Mouse (Mus musculus) hindbrain, postnatal 0 days (tissue): ENCODE measurements around the gene Ddx4. TPM values are rescaled to one million over a fixed set of nuclear protein-coding genes. Genes with fewer than 3 reads are reported as not detected.
A peak's percentile ranks its signal among the peaks of the same experiment; 100 is the strongest.
"Not testable (repeated sequence)": the region's sequence is repeated elsewhere in the genome, so short reads cannot be mapped to it uniquely, and the experiment has no call there.

Source experiments
- ATAC-seq: fragments of 200-750 bp; cut with Nextera tagmentation; 2 replicates; pipeline ENCODE4 v1.8.0; 2017; ENCODE audit warnings: mild to moderate bottlenecking, moderate TSS enrichment, moderate library complexity
- DNase-seq: peaks from one replicate; pipeline ENCODE4 v3.0.0-alpha.2; 2015; ENCODE audit warnings: low spot score
- H3K27ac ChIP-seq: fragments of 300-500 bp; sonication (generic); 2 replicates; pipeline ENCODE4 v1.5.1; 2014; ENCODE audit warnings: mild to moderate bottlenecking
- H3K27me3 ChIP-seq: fragments of 300-500 bp; sonication (generic); 2 replicates; pipeline ENCODE4 v1.6.1; 2014; ENCODE audit warnings: low read length, mixed read lengths; ENCODE audit not compliant: insufficient read depth
- H3K36me3 ChIP-seq: fragments of 300-500 bp; sonication (generic); 2 replicates; pipeline ENCODE4 v1.6.1; 2014; ENCODE audit warnings: low read length, mixed read lengths; ENCODE audit not compliant: insufficient read depth
- H3K4me1 ChIP-seq: fragments of 300-500 bp; sonication (generic); 2 replicates; pipeline ENCODE4 v1.6.1; 2014; ENCODE audit warnings: antibody characterized with exemption, low read length, mixed read lengths; ENCODE audit not compliant: insufficient read depth
- H3K4me2 ChIP-seq: fragments of 300-500 bp; sonication (generic); 2 replicates; pipeline ENCODE4 v1.6.1; 2014; ENCODE audit warnings: low read depth, mild to moderate bottlenecking, low read length, moderate library complexity, mixed read lengths
- H3K4me3 ChIP-seq: fragments of 300-500 bp; sonication (generic); 2 replicates; pipeline ENCODE4 v1.5.1; 2014; ENCODE audit warnings: low read length
- H3K9ac ChIP-seq: fragments of 300-500 bp; sonication (generic); replicated peaks from 2 replicates; pipeline ENCODE4 v1.6.1; 2014; ENCODE audit warnings: mild to moderate bottlenecking, low read length, moderate library complexity, mixed read lengths
- H3K9me3 ChIP-seq: fragments of 300-500 bp; sonication (generic); 2 replicates; pipeline ENCODE4 v1.6.1; 2016; ENCODE audit warnings: low read length, mixed read lengths
- CTCF ChIP-seq: IDR thresholded peaks from 2 replicates; pipeline ENCODE4 v1.5.1; 2016; ENCODE audit warnings: antibody characterized with exemption, control low read depth, low read depth
- WGBS: fragments of 180-500 bp; shearing (Covaris S2); extraction: QIAGEN DNeasy Blood & Tissue Kit; methylation state at CpG from one replicate; pipeline ENCODE4 v1.1.7; 2014; 5-methylcytosine and 5-hydroxymethylcytosine counted together
- polyA plus RNA-seq: library from polyadenylated mRNA; unstranded; fragments of >200 nt; fragmentation: Nextera tagmentation; extraction: Ambion mirVana; gene quantifications from 2 replicates; pipeline ENCODE4 v1.2.1, GENCODE M21; 2015
- total RNA-seq: library from RNA; depleted of rRNA; stranded (reverse); fragments of >200 nt; gene quantifications from 2 replicates; pipeline ENCODE4 v1.2.3, GENCODE M21; 2014

The Ddx4 gene
- total and polyA plus RNA-seq, 2 experiments from 2014 or later: 0.37 to 0.41 TPM

- H3K4me3 ChIP-seq: no peak overlapping the region
Measured at GRCm38 (mm10) chr13:112621592-112621991, 30.7 kb downstream of the Ddx4 start.

DNA sequence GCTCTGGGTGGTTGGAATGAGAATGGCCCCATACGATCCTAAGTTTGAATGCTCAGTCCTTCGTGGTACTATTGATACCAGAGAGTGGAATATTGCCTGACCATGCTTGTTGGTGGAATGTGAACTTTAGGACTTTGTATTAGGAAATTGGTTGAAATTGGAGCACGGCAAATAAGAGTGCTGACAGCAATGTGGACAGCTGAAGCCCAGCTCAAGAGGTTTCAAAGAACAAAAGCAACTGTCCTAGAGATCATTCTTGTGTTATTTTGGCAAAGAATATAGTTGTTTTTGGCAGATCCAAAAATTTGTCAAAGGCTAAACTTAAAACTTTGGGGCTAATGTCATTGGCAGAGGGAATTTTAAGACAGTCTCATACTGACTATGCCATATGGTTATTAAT is 43.7 kb downstream of the Ddx4 start:
- no peaks in the 10 kb centered on the region for H3K9me3 ChIP-seq
- H3K4me3 ChIP-seq: no peak overlapping the region
- H3K9ac ChIP-seq: no peak overlapping the region
- H3K27ac ChIP-seq: no peak overlapping the region
- H3K36me3 ChIP-seq: no peaks in the 10 kb centered on the region
- no peaks in the 10 kb centered on the region for H3K4me1 ChIP-seq
- TF ChIP-seq CTCF: no peak
- no peak for DNase-seq
- 93% methylated on average over 3 of the region's 3 CpGs for WGBS
- no peak for ATAC-seq
- H3K27me3 ChIP-seq: no peaks in the 10 kb centered on the region
- no peak overlapping the region for H3K4me2 ChIP-seq

More at GRCm38 (mm10) chr13:112621592-112621991, 30.7 kb downstream of the Ddx4 start:
- H3K27me3 ChIP-seq: no peaks in the 10 kb centered on the region
- H3K27ac ChIP-seq: no peak overlapping the region
- 81% methylated on average over 3 of the region's 3 CpGs for WGBS
- no peak for TF ChIP-seq CTCF
- H3K4me2 ChIP-seq: no peak overlapping the region
- H3K9me3 ChIP-seq: no peaks in the 10 kb centered on the region
- ATAC-seq (no peak), DNase-seq (peak; percentile 9)
- no peak overlapping the region for H3K9ac ChIP-seq
- H3K4me1 ChIP-seq: no peaks in the 10 kb centered on the region
- no peaks in the 10 kb centered on the region for H3K36me3 ChIP-seq

DNA sequence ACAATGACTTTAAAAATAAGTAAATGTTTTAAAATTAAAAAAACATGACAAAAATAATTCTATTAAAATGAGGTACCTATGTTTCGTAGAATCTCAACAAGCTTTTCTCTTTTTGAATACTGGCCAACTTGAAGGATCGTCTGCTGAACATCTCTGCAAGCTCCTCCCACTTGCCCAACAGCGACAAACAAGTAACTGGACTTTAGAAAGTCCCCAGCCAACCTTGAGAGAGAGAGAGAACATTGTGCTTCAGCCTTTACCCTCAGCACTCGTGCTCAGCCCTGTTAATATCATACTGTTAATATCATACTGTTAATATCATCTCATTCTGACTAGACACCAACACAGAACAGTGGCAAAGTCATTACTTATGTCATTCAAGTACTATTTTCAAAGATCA is 47.9 kb downstream of the Ddx4 start:
- TF ChIP-seq CTCF: no peak
- H3K4me1 ChIP-seq: no peaks in the 10 kb centered on the region
- no peak overlapping the region for H3K4me2 ChIP-seq
- no peaks in the 10 kb centered on the region for H3K36me3 ChIP-seq
- 64% methylated on average over 4 of the region's 4 CpGs for WGBS
- no peaks in the 10 kb centered on the region for H3K27me3 ChIP-seq
- DNase-seq: no peak
- no peak for ATAC-seq
- no peak overlapping the region for H3K27ac ChIP-seq
- H3K4me3 ChIP-seq: no peak overlapping the region
- no peak overlapping the region for H3K9ac ChIP-seq
- H3K9me3 ChIP-seq: no peaks in the 10 kb centered on the region

- DNase-seq (no peak), ATAC-seq (no peak)
- no peak overlapping the region for H3K9ac ChIP-seq
- H3K9me3 ChIP-seq: no peaks in the 10 kb centered on the region
- no peak overlapping the region for H3K4me2 ChIP-seq
- 100% methylated on average over 1 of the region's 1 CpGs for WGBS
- no peaks in the 10 kb centered on the region for H3K36me3 ChIP-seq
- no peak for TF ChIP-seq CTCF
- H3K27ac ChIP-seq: no peak overlapping the region
- H3K4me1 ChIP-seq: no peaks in the 10 kb centered on the region
- no peaks in the 10 kb centered on the region for H3K27me3 ChIP-seq
- H3K4me3 ChIP-seq: no peak overlapping the region
Measured at GRCm38 (mm10) chr13:112603839-112604238, 48.4 kb downstream of the Ddx4 start.

GRCm38 (mm10) chr13:112602607-112603006 is 49.7 kb downstream of the Ddx4 start:
- no peak for TF ChIP-seq CTCF
- no peaks in the 10 kb centered on the region for H3K9me3 ChIP-seq
- no peak overlapping the region for H3K4me2 ChIP-seq
- WGBS: 91% methylated on average over 2 of the region's 2 CpGs
- H3K9ac ChIP-seq: no peak overlapping the region
- DNase-seq: no peak
- H3K27ac ChIP-seq: no peak overlapping the region
- no peak overlapping the region for H3K4me3 ChIP-seq
- H3K27me3 ChIP-seq: no peaks in the 10 kb centered on the region
- no peaks in the 10 kb centered on the region for H3K4me1 ChIP-seq
- ATAC-seq: no peak
- H3K36me3 ChIP-seq: no peaks in the 10 kb centered on the region

DNA sequence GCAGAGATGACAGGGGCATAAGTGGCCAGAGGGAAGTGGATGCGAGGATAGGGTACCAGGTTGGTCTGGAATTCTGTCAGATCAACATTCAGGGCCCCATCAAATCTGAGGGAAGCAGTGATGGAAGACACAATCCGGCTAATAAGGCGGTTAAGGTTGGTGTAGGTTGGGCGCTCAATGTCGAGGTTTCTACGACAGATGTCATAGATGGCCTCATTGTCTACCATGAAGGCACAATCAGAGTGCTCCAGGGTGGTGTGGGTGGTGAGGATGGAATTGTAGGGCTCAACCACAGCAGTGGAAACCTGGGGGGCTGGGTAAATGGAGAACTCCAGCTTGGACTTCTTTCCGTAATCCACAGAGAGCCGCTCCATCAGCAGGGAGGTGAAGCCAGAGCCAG is 58.0 kb downstream of the Ddx4 start, which contains the start of gene Il31ra:
TSS of gene Il31ra (minus strand) at position 101 of the 400 bp plus-strand sequence.
- H3K4me2 ChIP-seq, H3K27ac ChIP-seq, ATAC-seq, H3K9me3 ChIP-seq, H3K36me3 ChIP-seq, H3K4me3 ChIP-seq, DNase-seq, H3K4me1 ChIP-seq, H3K27me3 ChIP-seq, H3K9ac ChIP-seq: not testable (repeated sequence)
- WGBS: 88% methylated on average over 4 of the region's 8 CpGs

- Histone ChIP-seq H3K4me3 (no peak overlapping the region), H3K9ac (no peak overlapping the region), H3K27me3 (no peaks in the 10 kb centered on the region), H3K27ac (no peak overlapping the region), H3K9me3 (no peaks in the 10 kb centered on the region), H3K36me3 (no peaks in the 10 kb centered on the region), H3K4me1 (no peaks in the 10 kb centered on the region), H3K4me2 (no peak overlapping the region)
- no peak for TF ChIP-seq CTCF
- DNase-seq (no peak), ATAC-seq (no peak)
- WGBS: 44% methylated on average over 2 of the region's 2 CpGs
Measured at GRCm38 (mm10) chr13:112590254-112590653, 62.0 kb downstream of the Ddx4 start.

GRCm38 (mm10) chr13:112589625-112590024 is 62.6 kb downstream of the Ddx4 start:
- DNase-seq: no peak
- Histone ChIP-seq H3K27ac (no peak overlapping the region), H3K4me2 (no peak overlapping the region), H3K9me3 (no peaks in the 10 kb centered on the region), H3K4me3 (no peak overlapping the region), H3K27me3 (no peaks in the 10 kb centered on the region), H3K9ac (no peak overlapping the region), H3K36me3 (no peaks in the 10 kb centered on the region), H3K4me1 (no peaks in the 10 kb centered on the region)
- no peak for ATAC-seq
- no peak for TF ChIP-seq CTCF
